Mouse (Mus musculus) heart, embryonic 10.5 days (tissue): ENCODE data around the gene Rgs6. TPM values are rescaled to one million over a fixed set of nuclear protein-coding genes. Genes with fewer than 3 reads are reported as not detected.
A peak's percentile ranks its signal among the peaks of the same experiment; 100 is the strongest.

Experiments used
- DNase-seq: peaks from one replicate; pipeline ENCODE4 v3.0.0-alpha.2; 2017; ENCODE audit warnings: low spot score
- H3K27ac ChIP-seq: fragments of 300-500 bp; sonication (generic); 2 replicates; pipeline ENCODE4 v1.5.1; 2016; ENCODE audit warnings: mild to moderate bottlenecking
- H3K27me3 ChIP-seq: fragments of 300-500 bp; sonication (generic); 2 replicates; pipeline ENCODE4 v1.6.1; 2016; ENCODE audit warnings: mild to moderate bottlenecking; ENCODE audit not compliant: poor library complexity, insufficient read depth, severe bottlenecking
- H3K36me3 ChIP-seq: fragments of 300-500 bp; sonication (generic); 2 replicates; pipeline ENCODE4 v1.6.1; 2016; ENCODE audit warnings: mild to moderate bottlenecking, moderate library complexity
- H3K4me1 ChIP-seq: fragments of 300-500 bp; sonication (generic); 2 replicates; pipeline ENCODE4 v1.6.1; 2016; ENCODE audit warnings: mild to moderate bottlenecking
- H3K4me3 ChIP-seq: fragments of 300-500 bp; sonication (generic); 2 replicates; pipeline ENCODE4 v1.5.1; 2016; ENCODE audit warnings: mild to moderate bottlenecking, moderate library complexity
- H3K9me3 ChIP-seq: fragments of 300-500 bp; sonication (generic); 2 replicates; pipeline ENCODE4 v1.6.1; 2016; ENCODE audit warnings: mild to moderate bottlenecking, moderate library complexity
- WGBS: fragments of 180-500 bp; shearing (Covaris S2); methylation state at CpG from one replicate; pipeline ENCODE4 v1.1.7; 2016; 5-methylcytosine and 5-hydroxymethylcytosine counted together
- polyA plus RNA-seq: library from polyadenylated mRNA; unstranded; fragments of >200 nt; fragmentation: Nextera tagmentation; extraction: Ambion mirVana; gene quantifications from 2 replicates; pipeline ENCODE4 v1.2.1, GENCODE M21; 2016

Gene Rgs6
- polyA plus RNA-seq, 1 experiment from 2014 or later = 8.3 TPM

GRCm38 (mm10) chr12:82602823-82603222, 14.7 kb downstream of the Rgs6 start:
- no peaks in the 10 kb centered on the region for H3K27me3 ChIP-seq
- H3K27ac ChIP-seq = no peak overlapping the region
- DNase-seq = no peak
- no peaks in the 10 kb centered on the region for H3K36me3 ChIP-seq
- no peak overlapping the region for H3K4me3 ChIP-seq
- H3K4me1 ChIP-seq = peaks cover 13% of the 10 kb centered on the region
- no peaks in the 10 kb centered on the region for H3K9me3 ChIP-seq
- 85% methylated on average over 4 of the region's 4 CpGs for WGBS

- WGBS = 92% methylated on average over 1 of the region's 1 CpGs
- H3K27ac ChIP-seq = no peak overlapping the region
- peaks cover 13% of the 10 kb centered on the region for H3K4me1 ChIP-seq
- H3K4me3 ChIP-seq = no peak overlapping the region
- no peak for DNase-seq
- H3K27me3 ChIP-seq = no peaks in the 10 kb centered on the region
- no peaks in the 10 kb centered on the region for H3K36me3 ChIP-seq
- H3K9me3 ChIP-seq = no peaks in the 10 kb centered on the region
Measured at GRCm38 (mm10) chr12:82603308-82603707, 15.2 kb downstream of the Rgs6 start.

GRCm38 (mm10) chr12:82603979-82604378, 15.9 kb downstream of the Rgs6 start:
- DNase-seq = no peak
- Histone ChIP-seq H3K4me1 (peaks cover 13% of the 10 kb centered on the region), H3K9me3 (no peaks in the 10 kb centered on the region), H3K36me3 (no peaks in the 10 kb centered on the region), H3K27me3 (no peaks in the 10 kb centered on the region), H3K4me3 (no peak overlapping the region), H3K27ac (no peak overlapping the region)
- WGBS = 38% methylated on average over 4 of the region's 4 CpGs

- DNase-seq = no peak
- WGBS = 81% methylated on average over 13 of the region's 13 CpGs
- Histone ChIP-seq H3K9me3 (no peaks in the 10 kb centered on the region), H3K27ac (no peak overlapping the region), H3K36me3 (no peaks in the 10 kb centered on the region), H3K4me1 (peaks cover 11% of the 10 kb centered on the region), H3K27me3 (peaks cover 20% of the 10 kb centered on the region), H3K4me3 (no peak overlapping the region)
Measured at GRCm38 (mm10) chr12:82612769-82613660, 24.9 kb downstream of the Rgs6 start.

- peak overlapping the region; percentile 86 for H3K27ac ChIP-seq
- no peak for DNase-seq
- no peaks in the 10 kb centered on the region for H3K9me3 ChIP-seq
- no peaks in the 10 kb centered on the region for H3K36me3 ChIP-seq
- WGBS = 2% methylated on average over 19 of the region's 19 CpGs
- peaks cover 16% of the 10 kb centered on the region for H3K4me1 ChIP-seq
- H3K27me3 ChIP-seq = peaks cover 37% of the 10 kb centered on the region
- H3K4me3 ChIP-seq = peak overlapping the region; percentile 77
Measured at GRCm38 (mm10) chr12:82616486-82616812, 28.4 kb downstream of the Rgs6 start.

- Histone ChIP-seq H3K9me3 (no peaks in the 10 kb centered on the region), H3K36me3 (no peaks in the 10 kb centered on the region), H3K4me1 (peaks cover 16% of the 10 kb centered on the region), H3K27ac (peak overlapping the region; percentile 86), H3K27me3 (peaks cover 37% of the 10 kb centered on the region), H3K4me3 (peak overlapping the region; percentile 77)
- 1% methylated on average over 86 of the region's 86 CpGs for WGBS
- peak; percentile 78 for DNase-seq
Measured at GRCm38 (mm10) chr12:82616813-82617681, 29.0 kb downstream of the Rgs6 start.

- H3K27ac ChIP-seq = peak overlapping the region; percentile 86
- 22% methylated on average over 20 of the region's 20 CpGs for WGBS
- DNase-seq = no peak
- H3K27me3 ChIP-seq = peaks cover 37% of the 10 kb centered on the region
- H3K4me3 ChIP-seq = peak overlapping the region; percentile 77
- H3K4me1 ChIP-seq = peaks cover 16% of the 10 kb centered on the region
- no peaks in the 10 kb centered on the region for H3K9me3 ChIP-seq
- no peaks in the 10 kb centered on the region for H3K36me3 ChIP-seq
Measured at GRCm38 (mm10) chr12:82617682-82618370, 29.7 kb downstream of the Rgs6 start.

- H3K4me1 ChIP-seq = 0 out of 2 replicates have a peak, but pooled peaks cover 5% of the 10 kb centered on the region
- H3K27me3 ChIP-seq = no peaks in the 10 kb centered on the region
- 88% methylated on average over 10 of the region's 10 CpGs for WGBS
- H3K4me3 ChIP-seq = no peak overlapping the region
- no peaks in the 10 kb centered on the region for H3K9me3 ChIP-seq
- H3K27ac ChIP-seq = no peak overlapping the region
- no peaks in the 10 kb centered on the region for H3K36me3 ChIP-seq
- DNase-seq = no peak
Measured at GRCm38 (mm10) chr12:82640441-82640840, 52.3 kb downstream of the Rgs6 start.

GRCm38 (mm10) chr12:82647876-82648275, 59.8 kb downstream of the Rgs6 start:
- Histone ChIP-seq H3K27me3 (no peaks in the 10 kb centered on the region), H3K4me1 (peaks cover 5% of the 10 kb centered on the region; the same call in 1 of the 2 replicates), H3K9me3 (no peaks in the 10 kb centered on the region), H3K36me3 (no peaks in the 10 kb centered on the region), H3K27ac (no peak overlapping the region), H3K4me3 (no peak overlapping the region)
- no peak for DNase-seq
- 81% methylated on average over 4 of the region's 4 CpGs for WGBS

GRCm38 (mm10) chr12:82649991-82650390, 61.9 kb downstream of the Rgs6 start:
- Histone ChIP-seq H3K27ac (no peak overlapping the region), H3K36me3 (no peaks in the 10 kb centered on the region), H3K4me3 (no peak overlapping the region), H3K9me3 (no peaks in the 10 kb centered on the region), H3K4me1 (no peaks in the 10 kb centered on the region; the same call in 1 of the 2 replicates), H3K27me3 (no peaks in the 10 kb centered on the region)
- 33% methylated on average over 5 of the region's 5 CpGs for WGBS
- DNase-seq = no peak

- Histone ChIP-seq H3K27me3 (no peaks in the 10 kb centered on the region), H3K9me3 (no peaks in the 10 kb centered on the region), H3K4me1 (peaks cover 8% of the 10 kb centered on the region; the same call in 1 of the 2 replicates), H3K27ac (peak overlapping the region; percentile 86), H3K4me3 (peak overlapping the region; percentile 18; the same call in 1 of the 2 replicates), H3K36me3 (no peaks in the 10 kb centered on the region)
- WGBS = 38% methylated on average over 7 of the region's 7 CpGs
- peak; percentile 77 for DNase-seq
Measured at GRCm38 (mm10) chr12:82664598-82664997, 76.5 kb downstream of the Rgs6 start.

- Histone ChIP-seq H3K4me1 (peaks cover 8% of the 10 kb centered on the region; the same call in 1 of the 2 replicates), H3K27ac (peak overlapping the region; percentile 2; the same call in 1 of the 2 replicates), H3K27me3 (no peaks in the 10 kb centered on the region), H3K9me3 (no peaks in the 10 kb centered on the region), H3K36me3 (no peaks in the 10 kb centered on the region), H3K4me3 (no peak overlapping the region)
- WGBS = 81% methylated on average over 3 of the region's 3 CpGs
- DNase-seq = no peak
Measured at GRCm38 (mm10) chr12:82667441-82667840, 79.3 kb downstream of the Rgs6 start.
